Mouse (Mus musculus): ENCODE results near the gene Atp6v1g1.

GRCm38 (mm10) chr4:63590538-63590937 lies 46.0 kb downstream of the Atp6v1g1 start:
- no peak for TF ChIP-seq CTCF (IDR thresholded peaks at IDR 0.05; ENCODE audit: control insufficient read depth, insufficient read depth, insufficient replicate concordance, low read depth, low read length)
- no peak for TF ChIP-seq POLR2A (IDR thresholded peaks at IDR 0.05; ENCODE audit: control insufficient read depth, low read depth, low read length)

Measured in testis, adult 2 months (tissue).